Mouse (Mus musculus) hindlimb bud, embryonic 11.5 days (tissue): ENCODE measurements around the gene Auts2.

Experiments
- DNase-seq: peaks from one replicate; pipeline ENCODE4 v3.0.0-alpha.2; 2012; ENCODE audit warnings: low read depth, low spot score; ENCODE audit errors: extremely low spot score

Gene Auts2

GRCm38 (mm10) chr5:132200595-132200994, 342.5 kb downstream of the Auts2 start:
- DNase-seq, result no peak

- DNase-seq, result no peak
These were observed 348.1 kb downstream of the Auts2 start for GRCm38 (mm10) chr5:132195048-132195533.

- no peak for DNase-seq
These were observed 353.0 kb downstream of the Auts2 start for GRCm38 (mm10) chr5:132190190-132190589.

GRCm38 (mm10) chr5:132186659-132187058, 356.5 kb downstream of the Auts2 start:
- DNase-seq, result no peak

GRCm38 (mm10) chr5:132186221-132186620, 356.9 kb downstream of the Auts2 start:
- DNase-seq, result no peak

GRCm38 (mm10) chr5:132184395-132185095, 358.6 kb downstream of the Auts2 start:
- no peak for DNase-seq

GRCm38 (mm10) chr5:132182077-132182476, 361.1 kb downstream of the Auts2 start:
- no peak for DNase-seq

- no peak for DNase-seq
These were observed 373.1 kb downstream of the Auts2 start for GRCm38 (mm10) chr5:132170010-132170409.

GRCm38 (mm10) chr5:132168805-132169204, 374.3 kb downstream of the Auts2 start:
- no peak for DNase-seq

- DNase-seq, result no peak
These were observed 374.9 kb downstream of the Auts2 start for GRCm38 (mm10) chr5:132168224-132168623.

- no peak for DNase-seq
These were observed 376.6 kb downstream of the Auts2 start for GRCm38 (mm10) chr5:132166559-132166958.

- DNase-seq, result no peak
These were observed 379.2 kb downstream of the Auts2 start for GRCm38 (mm10) chr5:132163960-132164359.

GRCm38 (mm10) chr5:132162206-132162533, 381.0 kb downstream of the Auts2 start:
- DNase-seq, result no peak

- no peak for DNase-seq
These were observed 381.6 kb downstream of the Auts2 start for GRCm38 (mm10) chr5:132161338-132162205.

GRCm38 (mm10) chr5:132144181-132144580, 399.0 kb downstream of the Auts2 start:
- no peak for DNase-seq

- no peak for DNase-seq
These were observed 402.3 kb downstream of the Auts2 start for GRCm38 (mm10) chr5:132140816-132141215.

- no peak for DNase-seq
These were observed 407.0 kb downstream of the Auts2 start for GRCm38 (mm10) chr5:132135941-132136663.

GRCm38 (mm10) chr5:132131948-132132347, 411.2 kb downstream of the Auts2 start:
- no peak for DNase-seq

- no peak for DNase-seq
These were observed 412.6 kb downstream of the Auts2 start for GRCm38 (mm10) chr5:132130577-132130976.

- no peak for DNase-seq
These were observed 416.5 kb downstream of the Auts2 start for GRCm38 (mm10) chr5:132126626-132127025.

- no peak for DNase-seq
These were observed 427.5 kb downstream of the Auts2 start for GRCm38 (mm10) chr5:132115631-132116030.
